Mouse (Mus musculus) spleen, adult 2 months (tissue): ENCODE measurements around the gene Rbms3. TPM values are rescaled to one million over a fixed set of nuclear protein-coding genes. Genes with fewer than 3 reads are reported as not detected.

Experiments used
- DNase-seq, 2 experiments: peaks; one replicate each; pipeline versions ENCODE4 v3.0.0 to v3.0.0-alpha.2; 2012 to 2021; ENCODE audit warnings: low spot score in 2 of 2, low read depth in 1 of 2
- H3K27ac ChIP-seq: fragments of 200-500 bp; 2 replicates; pipeline ENCODE4 v1.5.1; 2012; ENCODE audit warnings: low read length, inconsistent platforms; ENCODE audit not compliant: insufficient read depth
- H3K27me3 ChIP-seq: fragments of 200-500 bp; 2 replicates; pipeline ENCODE4 v1.6.1; 2012; ENCODE audit warnings: mild to moderate bottlenecking, moderate library complexity, low read length, inconsistent platforms; ENCODE audit not compliant: control insufficient read depth, insufficient read depth
- H3K36me3 ChIP-seq: fragments of 200-500 bp; 2 replicates; pipeline ENCODE4 v1.6.1; 2012; ENCODE audit warnings: mild to moderate bottlenecking, low read length, inconsistent platforms; ENCODE audit not compliant: control insufficient read depth, insufficient read depth
- H3K4me1 ChIP-seq: fragments of 200-500 bp; 2 replicates; pipeline ENCODE4 v1.6.1; 2011; ENCODE audit warnings: inconsistent platforms; ENCODE audit not compliant: control insufficient read depth, insufficient read depth, insufficient read length
- H3K4me3 ChIP-seq: fragments of 200-500 bp; 2 replicates; pipeline ENCODE4 v1.5.1; 2011; ENCODE audit warnings: mild to moderate bottlenecking, inconsistent platforms; ENCODE audit not compliant: insufficient read depth, insufficient read length; ENCODE audit errors: extremely low read depth
- CTCF ChIP-seq: fragments of 200-500 bp; IDR thresholded peaks from 2 replicates; pipeline ENCODE4 v1.5.1; 2011; ENCODE audit warnings: mild to moderate bottlenecking, inconsistent platforms; ENCODE audit not compliant: insufficient read depth, insufficient read length, insufficient replicate concordance; ENCODE audit errors: extremely low read depth
- POLR2A ChIP-seq: fragments of 200-500 bp; IDR thresholded peaks from 2 replicates; pipeline ENCODE4 v1.6.1; 2011; ENCODE audit warnings: low read depth, low read length, inconsistent platforms
- WGBS: fragments of 180-500 bp; shearing (Covaris S2); methylation state at CpG from one replicate; pipeline ENCODE4 v1.1.7; 2018; 5-methylcytosine and 5-hydroxymethylcytosine counted together
- polyA plus RNA-seq: library from polyadenylated mRNA; depleted of rRNA; stranded (reverse); fragments of >200 nt; gene quantifications from 2 replicates; pipeline ENCODE4 v1.2.3, GENCODE M21; 2012

Gene Rbms3
- polyA plus RNA-seq, 1 experiment: 6.8 TPM

DNA sequence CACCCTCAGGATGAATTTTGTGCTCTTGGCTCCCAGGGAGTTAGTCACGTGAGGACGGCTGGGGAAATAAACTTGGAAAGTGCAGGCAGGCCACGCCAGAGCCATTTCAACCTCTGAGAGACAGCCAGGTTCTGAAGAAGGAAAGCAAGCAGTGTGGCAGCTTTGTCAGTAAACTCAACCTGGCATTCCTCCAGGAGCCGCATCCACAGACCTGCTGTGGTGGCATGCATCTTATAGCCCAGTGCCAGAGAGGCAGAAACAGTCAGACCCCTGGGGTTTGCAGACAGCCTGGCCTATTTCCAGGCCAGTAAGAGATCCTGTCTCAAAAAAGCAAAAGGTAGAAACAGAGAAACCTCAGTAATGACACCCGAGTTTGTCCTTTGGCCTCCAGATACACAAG, 1105.3 kb downstream of the Rbms3 start:
- H3K4me1 ChIP-seq: no peaks in the 10 kb centered on the region
- H3K27me3 ChIP-seq: no peaks in the 10 kb centered on the region
- H3K4me3 ChIP-seq: no peak overlapping the region
- H3K27ac ChIP-seq: no peak overlapping the region
- H3K36me3 ChIP-seq: no peaks in the 10 kb centered on the region
- no peak for DNase-seq
- TF ChIP-seq POLR2A (no peak), CTCF (no peak)
- WGBS: 81% methylated on average over 5 of the region's 5 CpGs
